Mouse (Mus musculus) thymus, postnatal 10 days (tissue): Measurements from ENCODE around the gene Ndufv3.
A peak's percentile ranks its signal among the peaks of the same experiment; 100 is the strongest.

ENCODE experiments used
- DNase-seq, 2 experiments: peaks; one replicate each; pipeline ENCODE4 v3.0.0; 2021; ENCODE audit warnings: low spot score in 2 of 2

Gene Ndufv3

DNA sequence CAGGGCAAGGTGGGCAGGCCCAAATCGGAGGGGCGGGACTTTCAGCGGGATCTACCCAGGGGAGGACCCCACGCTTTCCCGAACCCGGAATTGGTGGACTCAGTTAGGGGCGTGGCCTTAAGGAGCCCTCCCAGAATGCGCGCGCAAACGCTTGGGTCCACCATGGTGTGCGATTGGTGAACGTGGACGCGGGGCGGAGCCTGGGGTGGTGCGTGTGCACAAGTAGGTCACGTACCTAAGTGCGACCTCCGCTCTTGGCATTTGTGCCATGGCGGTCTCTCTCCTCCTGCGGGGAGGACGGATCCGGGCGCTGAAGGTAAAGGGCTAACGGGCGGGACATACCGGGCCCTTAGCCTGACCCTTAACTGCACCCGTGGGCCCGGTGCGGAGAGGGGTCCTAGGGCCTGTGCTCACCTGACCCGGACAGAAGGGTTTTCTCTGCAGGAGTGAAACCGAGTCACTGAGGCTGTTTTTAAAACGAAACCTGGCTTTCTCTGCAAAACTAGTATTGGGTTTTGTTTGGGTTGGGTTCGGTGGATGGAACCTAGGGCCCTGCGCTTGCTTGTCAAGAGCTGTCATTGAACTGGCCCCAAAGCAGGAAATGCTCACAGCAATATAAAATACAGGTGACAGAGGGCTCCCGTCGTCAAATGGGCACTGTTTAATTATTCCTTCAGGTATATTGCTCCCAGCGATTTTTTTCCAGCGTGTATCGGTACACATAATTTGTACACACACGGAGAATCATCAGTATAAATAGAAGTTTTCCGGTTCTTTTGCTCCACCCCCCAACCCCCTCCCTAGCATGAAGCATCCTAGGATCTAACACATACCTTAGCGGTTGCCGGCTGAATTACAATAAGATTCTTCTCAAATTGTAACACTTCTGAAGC lies at the start of gene Ndufv3, which contains the start of gene Wdr4:
Ndufv3 (plus strand) TSS at position 170 of the 893 bp plus-strand sequence.
Wdr4 (minus strand) TSS at position 35 of the 893 bp plus-strand sequence.
- DNase-seq, result peak; percentile 99

DNA sequence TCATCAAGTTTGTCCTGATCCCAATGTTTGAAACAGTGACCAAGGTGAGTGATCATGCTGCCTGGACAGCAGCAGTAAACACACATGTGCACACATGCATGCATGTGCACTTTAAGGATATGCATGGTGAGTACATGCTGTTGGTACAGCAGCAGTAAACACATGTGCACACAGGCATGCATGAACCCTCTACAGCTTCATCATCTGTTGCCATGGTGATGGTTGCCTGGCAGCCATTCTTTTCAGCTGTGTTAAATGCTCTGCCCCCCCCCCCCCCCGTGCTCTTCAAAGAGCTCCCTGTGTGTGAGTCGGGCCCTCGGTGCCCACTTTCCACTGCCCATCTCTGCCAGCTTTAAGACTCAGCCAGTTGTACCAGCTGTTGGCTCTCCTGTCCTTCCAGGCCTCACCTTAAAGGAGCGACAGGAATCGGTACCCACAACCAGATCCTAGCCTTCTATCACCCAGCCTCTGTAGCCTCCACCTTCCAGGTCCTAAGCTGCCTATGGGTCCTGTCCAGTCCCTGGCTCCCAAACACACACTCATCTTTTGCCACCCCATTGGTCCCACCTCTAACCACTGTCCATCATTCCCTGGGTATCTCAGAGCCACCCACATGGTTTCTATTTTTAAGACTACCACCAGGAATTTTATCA lies 49.0 kb upstream of the Ndufv3 start:
- DNase-seq, result no peak

DNA sequence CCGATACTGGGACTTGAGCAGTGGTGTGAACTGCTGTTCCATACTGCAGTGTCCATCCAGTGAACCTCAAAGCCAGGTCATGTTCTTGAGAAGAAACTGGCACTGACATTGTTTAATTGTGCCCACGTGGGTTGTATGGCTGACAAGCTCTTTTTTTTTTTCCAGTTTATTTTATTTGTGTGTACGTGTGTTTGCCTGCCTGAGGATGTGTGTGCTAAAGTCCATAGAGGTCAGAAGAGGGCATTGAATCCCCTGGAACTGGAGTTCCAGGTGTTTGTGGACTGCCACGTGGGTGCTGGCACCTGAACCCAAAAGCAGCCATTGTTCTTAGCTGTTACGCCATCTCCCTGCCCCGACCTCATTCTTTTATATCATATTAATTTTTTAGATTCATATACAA lies 45.5 kb upstream of the Ndufv3 start:
- no peak for DNase-seq

DNA sequence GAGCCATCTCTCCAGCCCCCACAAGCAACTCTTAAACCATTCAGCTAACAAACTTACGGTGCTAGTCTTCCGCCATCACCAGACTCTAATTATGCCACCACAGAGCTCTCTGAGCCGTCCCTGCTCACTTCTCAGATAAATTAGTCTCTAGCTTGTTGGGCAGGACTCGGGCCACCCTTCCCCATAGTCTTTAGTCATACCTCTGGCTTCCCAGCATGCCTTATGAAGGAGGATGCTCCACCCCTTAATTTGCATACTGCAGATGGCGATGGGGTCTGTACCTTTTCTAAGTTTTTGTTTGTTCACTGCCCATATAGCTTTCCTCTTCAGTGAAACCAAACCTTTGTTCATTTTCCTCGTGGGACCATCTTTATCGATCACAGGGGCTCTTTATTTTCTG lies 41.3 kb upstream of the Ndufv3 start:
- DNase-seq, result no peak

DNA sequence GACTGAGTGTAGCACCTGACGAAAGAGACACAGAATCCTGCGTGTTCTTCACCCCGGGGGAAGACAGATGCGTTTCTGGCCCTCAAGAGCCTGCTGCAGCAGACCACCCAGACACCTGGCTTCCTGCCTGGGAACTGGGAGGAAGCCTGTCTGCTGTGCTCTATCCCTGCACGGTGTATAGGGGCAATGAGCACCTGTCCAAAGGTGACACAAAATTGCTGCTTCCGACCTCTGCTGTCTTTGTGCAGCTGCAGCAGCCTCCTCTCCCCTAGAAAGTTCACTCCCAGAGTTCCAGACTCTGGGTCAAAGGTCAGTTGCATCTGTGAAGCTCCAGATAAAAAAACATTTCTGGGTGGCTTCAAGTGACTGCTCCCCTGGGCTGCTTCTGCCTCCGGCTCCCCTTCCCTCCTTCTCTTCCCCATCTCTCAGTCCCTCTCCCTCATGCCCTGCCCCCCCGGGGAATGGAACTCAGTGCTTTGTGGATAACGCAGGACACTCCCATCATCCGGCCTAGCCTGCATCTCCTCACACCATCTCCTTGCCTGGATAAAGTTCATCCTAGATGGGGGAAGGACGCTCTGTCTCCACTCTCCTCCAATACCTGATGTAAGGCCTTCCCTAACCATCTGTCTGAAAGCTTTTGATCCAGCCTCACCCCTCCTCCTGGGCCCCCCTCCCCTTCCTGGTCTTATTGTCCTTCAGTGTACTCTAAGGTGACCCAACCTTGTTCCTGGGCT lies 40.6 kb upstream of the Ndufv3 start:
- no peak for DNase-seq

DNA sequence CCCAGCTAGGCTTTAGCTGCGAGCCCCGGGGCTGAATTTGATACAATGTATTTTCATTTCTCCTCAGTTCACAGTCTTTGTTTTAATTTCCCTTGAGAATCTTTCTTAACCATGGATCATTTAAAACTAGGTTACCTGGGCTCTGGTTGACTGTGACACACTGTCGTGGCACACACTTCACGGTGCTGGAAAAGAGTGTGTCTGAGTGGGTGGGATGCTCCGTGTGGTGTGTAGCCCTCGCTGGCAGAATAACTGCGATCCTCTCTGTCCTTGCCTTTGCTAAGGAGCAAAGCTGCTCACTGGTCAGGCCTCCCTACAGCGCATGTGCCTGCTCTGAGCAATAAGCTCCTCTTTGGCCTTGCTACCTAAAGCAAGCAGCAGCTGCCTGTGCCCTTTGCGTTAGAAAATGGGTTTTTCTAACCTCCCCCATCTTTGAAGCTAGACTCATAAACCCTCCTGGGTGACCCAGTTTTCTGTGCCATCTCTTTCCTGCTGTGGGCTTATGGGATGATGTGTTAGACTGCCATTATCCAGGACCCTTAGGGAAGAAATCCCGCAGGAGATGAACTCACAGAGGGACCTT lies 33.2 kb upstream of the Ndufv3 start:
- DNase-seq, result no peak

DNA sequence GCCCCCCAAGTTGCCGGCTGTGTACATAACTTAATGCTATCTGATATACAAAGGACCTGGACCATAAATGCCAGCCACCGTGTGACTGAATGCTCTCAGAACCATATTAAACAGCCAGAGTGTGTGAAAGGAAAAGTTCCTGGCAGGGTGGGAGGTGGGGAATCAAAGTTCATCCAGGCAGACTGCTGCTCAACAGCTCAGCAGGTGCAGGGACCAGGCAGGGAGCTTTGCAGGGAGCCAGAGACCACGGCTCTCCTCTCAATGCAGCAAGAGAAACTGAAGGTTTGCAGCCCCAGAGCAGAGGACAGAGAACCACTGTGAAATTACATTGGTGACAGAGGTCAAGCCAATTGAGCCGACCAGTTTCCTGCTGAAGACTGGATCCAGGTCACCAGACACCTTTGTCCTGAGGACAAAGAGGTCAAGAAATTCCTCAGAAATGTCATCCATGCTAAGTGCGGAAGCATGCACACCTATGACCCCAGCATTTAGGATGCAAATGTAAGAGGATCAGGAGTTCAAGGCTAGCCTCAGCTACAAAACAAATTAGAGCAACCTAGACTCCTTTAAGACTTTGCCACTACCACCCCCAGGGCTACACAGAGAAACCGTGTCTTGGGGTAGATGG lies 32.4 kb upstream of the Ndufv3 start:
- DNase-seq, result no peak

DNA sequence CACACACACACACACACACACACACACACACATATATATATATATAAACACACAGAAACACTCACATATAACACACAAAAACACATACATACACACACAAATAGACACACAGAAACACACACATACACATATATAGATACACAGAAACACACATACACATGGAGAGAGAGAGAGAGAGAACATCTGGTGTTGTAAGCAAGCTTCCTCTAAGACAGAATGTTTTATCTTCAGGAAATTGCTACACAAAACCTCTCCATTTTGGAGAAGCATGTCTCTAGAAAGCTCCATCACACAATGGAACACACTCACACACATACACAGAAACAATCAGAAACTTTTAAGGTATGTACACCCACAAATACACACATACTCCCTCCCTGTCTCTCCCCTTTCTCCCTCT lies 28.6 kb upstream of the Ndufv3 start:
- no peak for DNase-seq

DNA sequence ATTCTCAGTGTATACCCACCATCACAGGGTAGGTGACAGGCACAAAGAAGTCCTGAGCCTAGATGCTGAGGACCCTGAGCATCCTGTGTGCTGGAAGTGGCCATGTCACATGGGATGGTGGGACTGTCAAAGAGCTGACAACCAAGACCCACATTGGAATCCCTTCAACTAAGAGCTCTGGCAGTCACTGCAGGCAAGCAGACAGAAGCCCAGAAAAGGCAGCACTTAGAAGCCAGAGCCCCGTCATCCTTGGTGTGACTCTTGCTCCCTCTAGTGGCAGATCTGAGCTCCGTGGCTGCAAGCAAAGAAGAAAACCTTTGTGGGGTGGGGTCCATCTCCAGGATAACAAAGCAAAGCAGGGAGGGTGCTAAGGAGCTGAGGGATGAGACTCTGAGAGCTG lies 27.5 kb upstream of the Ndufv3 start:
- DNase-seq, result peak; percentile 38 to 82

DNA sequence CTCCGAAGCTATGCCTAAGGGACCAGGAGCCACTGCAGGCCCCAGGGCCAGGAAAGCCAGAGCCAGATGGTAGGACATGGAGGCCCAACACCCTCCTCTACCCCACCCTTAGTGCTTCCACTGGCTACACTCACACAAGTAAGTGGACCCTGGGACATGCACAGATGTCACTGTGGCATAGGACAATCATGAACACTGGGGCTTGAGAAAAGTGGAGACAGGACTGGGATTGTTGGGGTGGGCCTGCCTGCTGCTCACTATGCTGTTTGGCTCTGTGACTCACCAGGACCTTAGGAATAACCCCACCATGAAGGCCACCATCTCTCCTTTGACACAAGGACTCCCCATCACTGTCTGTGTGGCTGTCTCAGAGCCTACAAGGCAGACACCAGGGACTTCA lies 24.9 kb upstream of the Ndufv3 start:
- no peak for DNase-seq

DNA sequence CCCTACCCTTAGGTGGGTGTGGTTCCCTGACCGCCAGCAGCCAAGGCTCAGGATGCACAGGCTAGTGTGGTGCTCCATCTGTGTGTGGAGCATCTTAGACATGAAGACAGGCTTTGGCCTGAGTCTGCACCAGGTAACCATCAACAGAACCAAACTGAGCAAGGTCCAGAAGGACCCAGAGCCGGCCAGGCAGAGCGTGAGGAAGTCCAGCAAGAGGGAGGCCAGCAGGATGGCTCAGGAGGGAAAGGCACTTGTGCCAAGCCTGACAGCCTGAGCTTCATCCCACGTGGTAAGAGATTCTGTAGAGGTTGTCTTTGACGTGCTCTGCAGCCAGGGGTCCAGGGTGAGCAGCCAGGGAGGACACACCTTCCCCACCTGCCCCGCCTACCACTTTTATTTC lies 22.2 kb upstream of the Ndufv3 start:
- no peak for DNase-seq

DNA sequence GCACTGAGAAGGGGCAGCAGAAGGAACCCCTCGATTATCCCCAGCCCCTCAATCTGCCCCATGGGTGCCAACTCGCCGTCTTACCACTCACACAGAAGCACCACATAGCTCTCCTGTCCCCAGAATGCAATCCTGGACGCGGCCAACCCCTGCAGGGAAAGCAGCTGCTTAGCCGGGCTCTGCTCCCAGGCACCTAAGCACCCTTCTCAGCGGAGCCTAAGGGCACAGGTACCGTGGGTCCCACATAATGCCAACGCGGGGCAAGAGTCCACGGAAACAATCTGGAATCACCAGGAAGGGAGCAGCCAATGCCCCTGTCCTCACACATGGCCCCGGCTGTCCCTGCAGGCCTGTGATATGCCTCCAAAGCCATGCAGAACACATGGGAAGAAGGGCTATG lies 20.2 kb upstream of the Ndufv3 start:
- no peak for DNase-seq

DNA sequence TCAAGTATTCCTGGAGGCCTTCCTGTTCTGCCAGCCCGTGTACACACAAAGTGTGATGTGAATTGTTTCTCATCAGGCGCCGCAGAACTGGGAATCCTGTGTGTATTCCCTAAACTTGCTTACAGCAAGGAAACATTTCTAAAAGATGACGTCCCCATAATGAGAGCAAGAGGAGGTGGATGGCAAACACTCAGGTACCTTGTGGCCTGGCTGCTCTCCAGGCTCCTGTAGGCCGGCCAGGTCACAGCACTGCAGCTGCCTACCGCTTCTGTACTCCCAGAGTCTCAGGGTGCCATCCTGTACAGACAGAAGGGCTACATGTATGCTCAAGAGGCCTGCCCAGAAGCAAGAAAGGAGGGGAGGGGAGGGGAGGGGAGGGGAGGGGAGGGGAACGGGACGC lies 19.5 kb upstream of the Ndufv3 start:
- no peak for DNase-seq

DNA sequence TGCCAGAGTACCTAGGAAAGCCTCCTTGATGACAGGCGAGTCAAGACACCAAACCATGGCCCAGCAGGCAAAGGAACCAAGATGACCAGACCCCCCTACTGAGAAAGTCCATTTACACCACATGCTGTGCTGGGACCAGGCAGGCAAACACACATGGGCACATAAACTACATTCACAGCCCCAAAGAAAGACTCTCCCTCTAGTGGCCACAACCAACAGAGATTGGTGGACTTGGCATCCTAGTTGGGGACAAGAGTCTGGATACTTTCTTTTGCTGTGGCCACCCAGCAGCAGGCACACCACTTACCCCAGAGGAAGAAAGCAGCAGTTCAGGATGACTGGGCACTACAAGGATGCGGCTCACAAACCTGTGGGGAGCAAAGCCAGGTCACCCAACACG lies 19.0 kb upstream of the Ndufv3 start:
- DNase-seq, result no peak

DNA sequence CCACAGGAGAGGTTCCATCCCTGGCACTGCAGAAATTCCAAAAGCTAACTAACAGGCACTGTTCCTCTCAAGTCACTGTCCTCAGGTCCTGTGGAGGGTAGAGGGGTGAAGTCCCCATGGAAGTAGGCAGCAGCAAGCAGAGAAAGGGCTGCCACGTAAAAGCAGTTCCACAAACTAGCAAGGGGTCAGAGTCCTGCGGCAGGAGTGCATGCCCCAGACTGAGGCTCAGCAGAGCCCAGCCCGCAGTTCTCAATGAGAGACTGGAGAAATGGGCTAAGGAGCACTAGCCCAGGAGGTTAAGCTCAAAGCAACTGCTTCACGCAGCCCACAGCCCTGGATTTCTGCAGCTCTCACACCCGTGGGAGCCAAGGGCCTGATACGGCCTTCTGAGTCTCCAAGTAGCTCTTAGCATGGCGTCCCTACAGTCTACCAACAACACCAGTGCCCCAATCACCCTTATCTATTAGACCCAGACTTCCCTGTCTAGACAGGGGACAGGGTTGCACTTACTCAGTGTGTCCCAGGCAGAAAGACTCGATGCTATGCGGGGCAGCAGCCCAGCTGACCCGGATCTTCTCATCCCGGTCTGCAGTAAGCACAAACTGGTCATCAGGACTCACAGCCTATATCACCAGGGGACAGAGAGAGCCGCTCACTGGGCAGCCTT lies 17.5 kb upstream of the Ndufv3 start:
- no peak for DNase-seq

DNA sequence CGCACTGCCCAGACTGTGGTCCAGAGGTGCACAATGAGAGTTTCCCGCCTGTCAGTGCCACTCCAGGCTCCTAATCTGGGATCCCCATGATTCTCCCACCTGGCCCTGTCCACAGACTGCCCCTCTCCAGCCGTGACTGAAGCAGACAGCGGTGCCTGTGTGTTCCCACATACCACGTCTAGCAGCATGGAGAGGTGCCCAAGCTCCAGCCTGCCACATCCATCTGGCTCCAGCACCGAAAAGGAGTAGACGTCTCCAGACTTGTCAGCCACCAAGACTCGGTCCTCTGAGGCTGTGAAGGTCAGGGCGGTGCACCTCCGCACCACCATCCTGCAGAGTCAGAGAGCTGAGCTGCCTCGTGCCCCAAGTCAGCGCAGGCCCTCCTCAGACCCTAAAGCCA lies 16.6 kb upstream of the Ndufv3 start:
- no peak for DNase-seq

DNA sequence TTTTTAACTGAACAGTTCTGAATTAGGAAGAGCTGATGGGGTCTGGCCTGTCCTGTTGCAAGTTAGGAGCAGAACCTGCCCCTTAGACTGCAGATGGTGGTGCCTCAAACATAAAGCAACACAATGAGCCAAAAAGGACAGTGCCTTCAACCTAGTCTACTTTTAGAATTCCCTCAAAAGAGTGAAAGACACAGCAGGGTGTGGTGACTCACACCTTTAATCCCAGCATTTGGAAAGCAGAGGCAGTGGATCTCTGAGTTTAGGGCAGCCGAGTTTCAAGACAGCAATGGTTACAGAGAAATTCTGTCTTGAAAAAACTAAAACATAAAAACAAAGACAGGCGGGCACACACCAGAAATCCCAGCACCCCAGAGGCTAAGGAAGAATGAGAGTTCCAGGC lies 16.0 kb upstream of the Ndufv3 start:
- no peak for DNase-seq

DNA sequence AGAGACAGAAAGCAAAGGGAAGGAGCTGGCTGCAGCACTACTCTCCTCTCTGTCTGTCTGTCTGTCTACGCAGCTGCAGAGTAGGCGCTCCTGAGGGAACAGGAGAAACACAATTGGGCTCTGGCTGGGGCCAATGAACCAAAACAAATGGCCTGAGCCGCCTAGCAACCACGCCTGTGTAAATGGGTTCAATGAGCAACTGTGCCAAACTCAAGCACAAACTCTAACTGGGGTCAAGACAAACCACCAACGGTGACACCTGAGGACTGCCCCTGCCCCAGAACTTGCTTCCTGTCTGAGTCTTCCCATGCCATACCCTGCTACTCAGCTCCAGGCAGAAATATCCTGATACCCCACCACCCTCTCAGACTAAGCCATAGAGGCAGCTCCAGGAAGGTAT lies 14.9 kb upstream of the Ndufv3 start:
- no peak for DNase-seq

DNA sequence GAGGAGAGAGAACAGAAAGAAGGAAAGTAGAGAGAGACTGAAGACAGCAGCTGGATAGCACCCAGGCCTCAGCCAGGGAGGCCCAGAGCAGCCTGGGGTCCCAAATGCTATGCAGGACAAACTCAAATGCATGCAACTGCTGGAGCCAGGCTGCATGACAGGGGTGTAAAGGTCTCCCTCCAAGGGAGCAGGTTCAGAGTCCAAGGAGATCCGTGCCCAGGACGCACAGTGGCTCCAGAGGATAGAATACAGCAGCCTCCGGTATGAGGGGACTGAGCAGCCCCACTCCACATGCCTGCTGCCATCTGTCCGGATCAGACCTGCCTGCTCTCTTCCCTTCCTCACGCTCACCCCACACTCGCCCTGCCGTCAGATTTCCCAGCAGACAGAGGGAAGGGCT lies 13.6 kb upstream of the Ndufv3 start:
- no peak for DNase-seq

DNA sequence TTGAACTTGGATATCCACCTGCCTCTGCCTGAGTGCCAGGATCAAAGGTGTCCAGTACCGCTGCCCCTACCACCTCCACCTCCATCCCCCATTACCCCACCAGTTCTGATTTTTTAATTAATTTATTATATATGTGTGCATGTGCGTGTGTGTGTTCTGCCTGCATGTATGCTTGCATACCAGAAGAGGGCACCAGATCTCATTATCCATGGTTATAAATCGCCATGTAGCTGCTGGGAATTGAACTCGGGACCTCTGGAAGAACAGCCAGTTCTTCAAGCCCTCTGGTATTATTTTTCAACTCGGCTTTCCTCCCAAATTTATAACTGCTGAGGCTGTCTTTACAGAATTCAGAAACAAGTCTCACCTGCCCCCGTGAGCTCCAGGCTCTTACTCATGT lies 9.0 kb upstream of the Ndufv3 start:
- no peak for DNase-seq

DNA sequence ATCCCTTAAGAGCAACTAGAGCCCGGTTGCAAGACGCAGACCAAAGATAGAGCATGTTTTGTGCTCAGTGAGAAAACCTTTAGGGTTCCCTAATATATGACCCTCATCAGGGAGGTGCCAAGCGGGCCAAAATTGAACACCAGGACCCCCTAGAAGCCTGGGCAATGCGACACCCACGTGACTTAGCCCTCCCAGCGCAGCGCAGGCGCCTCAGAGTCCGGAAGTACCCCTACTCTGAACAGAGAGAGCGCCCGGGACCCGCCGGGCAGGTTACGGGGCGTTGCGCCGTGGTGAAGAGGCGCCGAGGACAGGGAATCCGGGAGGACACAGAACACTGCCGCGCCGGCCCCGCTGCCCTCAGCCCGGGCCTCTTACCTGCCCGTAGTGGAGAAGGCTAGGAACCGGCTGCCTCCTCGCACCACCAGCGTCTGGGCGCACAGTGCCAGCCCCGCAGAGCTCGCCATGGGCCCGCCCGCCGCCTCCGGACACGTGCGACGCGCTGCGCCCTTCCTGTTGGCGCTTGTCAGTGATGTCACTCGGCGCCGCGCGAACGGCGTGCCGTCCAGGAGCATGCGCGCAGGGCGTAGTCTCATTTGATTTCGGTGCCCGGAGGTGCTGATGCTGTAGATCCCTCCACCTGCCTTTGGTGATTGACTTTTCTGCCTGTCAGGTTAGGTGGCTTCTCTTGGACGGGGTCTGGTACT lies 8.0 kb upstream of the Ndufv3 start:
- peak; percentile 82 to 83 for DNase-seq
